Mouse (Mus musculus) layer of hippocampus, adult 11-12 months (tissue): Measurements from ENCODE around the gene Naaladl1.
"Not testable (repeated sequence)": the region's sequence is repeated elsewhere in the genome, so short reads cannot be mapped to it uniquely, and the experiment has no call there.

Experiments used
- DNase-seq: peaks from one replicate; pipeline ENCODE4 v3.0.0; 2022; ENCODE audit warnings: low spot score

Gene Naaladl1

GRCm38 (mm10) chr19:6130414-6131128, 25.0 kb downstream of the Naaladl1 start:
- not testable (repeated sequence) for DNase-seq

DNA sequence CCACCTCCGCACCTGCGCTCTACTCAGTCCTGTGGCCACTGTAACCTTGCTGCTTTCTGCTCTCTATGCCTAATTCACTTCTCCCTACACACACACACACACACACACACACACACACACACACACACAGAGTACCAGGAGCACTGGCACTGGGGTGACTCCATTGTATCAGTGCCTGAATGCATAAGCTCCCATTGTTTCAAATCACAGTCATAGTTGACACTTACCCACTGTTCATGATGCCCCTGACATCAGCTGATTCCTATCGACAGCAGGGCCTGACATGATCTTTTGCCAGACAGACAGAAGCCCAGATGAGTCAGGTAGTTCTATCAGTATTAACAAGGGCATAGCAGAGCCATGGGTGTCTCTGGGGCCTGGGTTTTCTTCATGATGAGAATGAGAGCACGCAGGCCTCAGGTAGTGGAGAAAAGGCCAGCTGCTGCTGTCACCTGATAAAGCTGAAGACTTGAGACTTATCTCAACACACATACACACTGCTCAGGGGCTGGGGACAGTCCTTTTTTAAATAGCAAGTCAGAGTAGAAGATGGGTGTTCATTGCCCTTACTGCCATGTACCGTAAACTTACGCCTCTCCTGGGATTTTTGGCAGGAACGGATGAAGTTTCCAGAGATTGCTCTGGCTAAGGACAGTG, 26.7 kb downstream of the Naaladl1 start:
- DNase-seq, result peak; percentile 45

DNA sequence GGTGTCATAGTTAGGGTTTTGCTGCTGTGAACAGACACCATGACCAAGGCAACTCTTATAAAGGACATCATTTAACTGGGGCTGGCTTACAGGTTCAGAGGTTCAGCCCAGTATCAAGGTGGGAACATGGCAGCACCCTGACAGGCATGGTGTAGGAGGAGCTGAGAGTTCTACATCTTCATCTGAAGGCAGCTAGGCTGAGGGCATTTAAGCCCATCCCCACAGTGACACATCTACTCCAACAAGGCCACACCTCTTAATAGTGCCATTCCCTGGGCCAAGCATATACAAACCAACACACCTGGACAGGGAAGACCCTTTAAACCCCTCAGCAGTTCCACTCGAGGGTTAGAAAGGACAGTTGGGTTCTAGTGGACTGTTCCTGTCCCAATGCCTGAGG, 27.6 kb downstream of the Naaladl1 start:
- not testable (repeated sequence) for DNase-seq

DNA sequence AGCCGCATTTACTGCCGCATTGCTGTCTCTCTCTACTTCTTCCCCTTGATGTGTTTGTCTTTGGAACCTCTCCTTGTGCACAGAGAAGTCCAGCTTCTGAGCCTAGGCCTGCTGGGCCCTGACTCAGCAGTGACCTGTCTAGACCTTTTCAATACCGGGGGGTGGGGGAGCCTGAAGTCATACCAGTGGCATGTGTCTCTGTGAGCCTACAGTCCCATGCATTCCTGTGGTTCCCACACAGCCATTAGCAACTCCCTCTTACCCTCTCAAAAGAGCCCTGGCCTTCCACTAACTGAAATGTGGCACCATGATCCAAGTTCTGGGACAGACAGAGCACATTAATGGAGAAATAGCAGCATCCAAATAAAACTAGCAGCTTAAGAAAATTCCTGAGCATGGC, 30.8 kb downstream of the Naaladl1 start:
- no peak for DNase-seq

- DNase-seq, result no peak
Measured at GRCm38 (mm10) chr19:6139701-6140100, 34.1 kb downstream of the Naaladl1 start.

DNA sequence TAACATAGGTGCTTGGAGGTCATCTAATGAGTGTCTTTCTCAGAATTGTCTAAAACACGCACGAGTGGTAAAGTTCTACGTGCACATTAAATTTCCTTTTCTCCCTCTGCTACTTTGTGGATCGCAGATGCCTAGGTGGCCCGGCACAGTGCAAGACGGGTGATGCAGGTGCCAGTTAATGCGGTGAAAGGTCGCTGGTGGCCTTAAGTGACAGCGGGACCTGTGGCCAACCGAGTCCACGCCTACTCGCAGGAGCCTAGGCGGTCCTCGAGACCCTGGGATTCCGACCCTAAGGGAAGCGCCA, 34.7 kb downstream of the Naaladl1 start:
- DNase-seq, result no peak

DNA sequence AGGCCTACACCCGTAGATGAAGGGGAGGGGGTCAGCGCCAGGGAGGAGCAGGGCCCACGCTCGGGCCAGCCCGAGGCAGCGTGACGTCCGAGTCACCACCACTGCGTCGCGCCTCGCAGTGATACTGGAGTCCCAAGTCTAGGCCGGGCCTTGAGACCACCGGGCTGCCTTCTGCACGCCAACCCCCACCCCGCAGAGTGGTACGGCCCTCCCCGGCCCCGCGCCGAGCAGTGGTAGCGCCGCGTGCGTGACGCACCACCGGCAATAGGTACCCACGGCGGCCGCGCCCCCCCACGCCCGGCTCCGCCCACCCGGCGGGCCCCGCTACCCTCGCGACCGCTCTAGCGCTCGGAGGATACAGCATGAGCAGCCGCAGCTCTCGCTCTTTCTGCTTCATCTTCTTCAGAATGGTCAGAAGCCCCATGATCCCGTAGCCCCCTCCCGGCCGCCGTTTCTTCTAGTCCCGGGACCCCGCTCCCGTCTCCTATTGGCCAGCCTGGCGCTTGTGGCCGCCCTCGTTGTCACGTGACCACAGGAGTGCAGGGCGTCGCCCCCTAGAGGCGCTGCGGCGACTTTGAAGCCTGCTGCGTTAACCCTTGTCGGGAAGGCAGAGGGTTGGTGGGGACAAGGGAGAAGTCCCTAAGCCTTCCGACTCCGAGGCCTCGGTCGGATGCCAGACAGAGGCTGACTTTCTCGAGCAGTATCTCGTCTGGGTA, 35.3 kb downstream of the Naaladl1 start, which contains the start of gene Batf2:
TSS of gene Batf2 (plus strand) at position 306 of the 716 bp plus-strand sequence.
- peak; percentile 94 for DNase-seq

DNA sequence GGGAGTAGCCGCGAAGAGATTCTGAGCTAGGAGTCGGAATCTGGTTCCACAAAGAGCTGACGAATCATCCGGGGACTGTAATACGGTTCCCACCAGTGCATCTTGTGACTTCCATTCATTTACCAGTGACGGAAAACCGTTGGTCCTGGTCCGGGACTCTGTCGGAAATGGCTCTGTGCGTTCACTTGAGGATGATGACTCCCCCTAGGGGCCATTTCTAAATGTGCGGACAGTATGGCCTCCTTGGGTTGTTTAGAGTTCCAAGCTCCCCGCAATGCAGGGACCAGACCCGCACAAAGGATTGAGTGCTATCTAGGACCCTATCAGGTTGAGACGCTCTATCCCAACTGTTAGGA, 35.8 kb downstream of the Naaladl1 start, which contains the start of gene Arl2:
TSS of gene Arl2 (minus strand) at position 155 of the 356 bp plus-strand sequence.
- peak; percentile 92 for DNase-seq

- no peak for DNase-seq
Measured at GRCm38 (mm10) chr19:6144842-6145241, 39.3 kb downstream of the Naaladl1 start.

DNA sequence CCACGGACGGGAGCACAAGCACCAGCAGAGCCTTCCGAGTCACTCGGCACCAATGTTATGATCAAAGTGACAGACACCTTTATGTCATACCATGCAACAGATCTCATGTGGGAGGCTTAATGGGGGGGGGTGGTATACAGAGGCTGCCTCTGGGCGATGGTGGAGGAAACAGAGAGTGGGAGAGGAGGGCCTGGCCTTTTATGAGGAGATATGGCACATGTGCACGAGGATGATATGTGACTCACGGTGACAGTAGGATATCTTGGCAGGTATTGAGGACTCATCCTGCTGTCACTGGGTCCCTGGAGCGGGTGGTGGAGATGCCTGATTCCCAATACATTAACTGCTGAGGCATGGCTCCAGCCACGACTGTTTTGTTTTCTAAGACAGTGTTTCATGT, 49.6 kb downstream of the Naaladl1 start:
- DNase-seq, result no peak

DNA sequence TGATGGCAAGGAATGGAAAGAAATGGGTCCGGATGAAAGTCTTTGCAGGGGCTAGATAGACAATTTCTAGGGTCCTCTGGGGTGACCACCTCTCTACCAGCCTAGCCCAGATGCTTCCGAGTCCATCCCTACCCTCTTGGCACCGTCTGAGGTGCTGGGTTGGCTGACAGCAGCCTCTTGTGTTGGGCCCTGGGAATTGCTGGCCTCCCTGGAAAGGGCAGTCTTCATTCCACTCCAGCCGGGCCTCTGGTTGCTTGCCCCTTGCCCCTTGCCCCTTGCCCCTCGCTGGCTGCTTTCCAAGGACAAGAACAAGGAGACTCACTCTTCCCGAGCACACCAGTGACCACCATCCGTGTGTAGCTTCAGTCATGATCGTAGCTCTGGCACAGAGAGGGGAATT, 50.8 kb downstream of the Naaladl1 start:
- DNase-seq, result no peak

DNA sequence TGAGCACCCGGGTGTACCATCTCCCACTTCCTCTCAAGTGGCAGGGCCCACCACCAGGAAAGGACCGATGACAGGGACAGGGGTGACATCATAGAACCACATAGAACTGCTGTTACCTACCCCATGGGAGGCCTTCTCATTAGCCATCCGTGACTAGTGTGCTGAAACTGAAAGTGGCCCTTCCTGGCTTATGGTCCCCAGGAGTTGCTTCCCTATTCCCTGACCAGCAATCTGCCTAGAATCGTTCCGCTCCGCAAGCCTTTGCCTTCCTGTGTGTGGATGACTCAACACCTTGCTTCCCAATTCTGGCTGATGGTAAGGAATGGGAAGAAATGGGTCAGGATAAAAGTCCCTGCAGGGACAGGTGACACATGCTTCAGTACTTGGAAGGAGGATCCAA, 51.6 kb downstream of the Naaladl1 start:
- DNase-seq, result no peak

DNA sequence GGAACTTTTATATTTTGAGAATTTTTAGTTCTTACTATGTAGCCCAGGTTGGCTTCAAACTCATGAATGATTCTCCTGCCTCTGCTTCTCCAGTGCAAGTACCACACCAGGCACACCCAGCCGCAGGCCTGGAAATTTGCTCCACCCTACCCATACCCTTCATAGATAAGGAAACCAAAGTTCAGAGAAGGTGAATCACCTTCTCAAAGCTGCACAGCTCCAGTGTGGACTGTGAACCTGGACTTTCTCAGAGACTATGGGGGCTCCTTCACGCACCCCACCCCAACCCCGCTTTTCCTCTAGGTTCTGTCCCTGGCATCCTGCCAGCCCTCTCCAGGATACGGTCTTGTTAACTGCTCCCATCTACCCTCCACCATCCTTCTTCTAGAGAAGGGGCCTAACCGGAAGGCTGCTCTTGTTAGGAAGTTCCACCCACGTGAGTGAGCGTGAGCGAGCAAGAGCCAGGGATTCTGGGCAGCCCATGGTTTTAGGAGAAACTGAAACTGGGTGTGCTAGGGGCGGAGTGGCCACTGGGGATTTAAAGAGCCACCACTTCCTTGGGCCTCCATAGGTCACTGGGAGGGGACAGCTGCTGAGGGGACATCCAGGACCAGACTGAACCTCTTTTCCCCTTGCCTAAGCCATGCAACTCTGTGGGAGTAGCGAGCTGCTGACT, 58.4 kb downstream of the Naaladl1 start:
- peak; percentile 13 for DNase-seq
